ENCODE assay signal across 18 mouse cellular contexts in the genomic region with DNA sequence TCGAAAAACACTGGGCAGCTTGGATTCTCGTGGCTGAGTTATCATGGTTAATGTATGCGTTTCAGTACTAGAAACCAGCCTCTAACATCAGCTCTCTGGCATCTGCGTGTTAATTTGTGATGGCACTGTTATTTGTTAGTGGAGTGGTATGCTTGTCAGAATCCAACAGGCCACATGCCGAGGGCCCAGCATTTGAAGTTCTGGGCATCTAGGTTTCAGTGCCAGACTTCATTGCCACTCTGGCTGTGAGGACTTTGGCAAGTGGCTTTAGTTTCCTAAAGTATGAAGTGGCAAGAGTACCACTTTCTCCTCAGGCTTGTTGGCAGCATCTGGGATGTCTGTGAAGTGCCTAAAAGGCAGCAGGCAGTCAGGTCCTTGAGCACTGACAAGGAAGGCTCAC.
DNase-seq lines count a peak whose midpoint lies in the region; ATAC-seq and TF ChIP-seq lines count a peak whose summit lies in the region.
"Had no signal": no experiment of that assay in that cellular context is flagged by ENCODE, and none has a peak within 500 bp of the region (broad histone marks: within the 10 kb centered on the region; RNA-seq: fewer than 3 reads in every experiment).

No protein-coding gene starts in this region.

- no peak for ATAC-seq in forebrain, embryonic 15.5 days (replicated peaks)
- no peak for ATAC-seq in forebrain, embryonic 11.5 days (replicated peaks; ENCODE audit: low FRiP score)
- ATAC-seq in hindbrain, postnatal 0 days = peak; percentile 38; the same call in 1 of the 2 replicates
- ATAC-seq: inflammation-experienced regulatory T-cells, adult 6 months; intestine, postnatal 0 days had no signal

- no peak overlapping the region for H3K4me3 ChIP-seq in forebrain, embryonic 15.5 days
- H3K4me3 ChIP-seq in forebrain, embryonic 11.5 days (ENCODE audit: low read depth, low read length) = no peak overlapping the region
- H3K4me3 ChIP-seq in hindbrain, postnatal 0 days (ENCODE audit: low read length) = no peak overlapping the region
- no peak overlapping the region for H3K4me3 ChIP-seq in hindbrain, embryonic 10.5 days
- H3K4me3 ChIP-seq: embryonic facial prominence, embryonic 13.5 days; heart, adult 2 months; heart, embryonic 15.5 days; hindbrain, embryonic 15.5 days had no signal

- H3K27ac ChIP-seq in forebrain, embryonic 15.5 days (replicated peaks) = 0 out of 2 replicates have a peak overlapping the region, but pooled peaks have one; percentile 3
- H3K27ac ChIP-seq in forebrain, embryonic 11.5 days (ENCODE audit: low read depth, low read length) = no peak overlapping the region
- no peak overlapping the region for H3K27ac ChIP-seq in hindbrain, postnatal 0 days
- H3K27ac ChIP-seq in hindbrain, embryonic 10.5 days = no peak overlapping the region
- H3K27ac ChIP-seq: embryonic facial prominence, embryonic 13.5 days; heart, adult 2 months; heart, embryonic 15.5 days; hindbrain, embryonic 15.5 days had no signal

- H3K27me3 ChIP-seq in forebrain, embryonic 15.5 days = no peaks in the 10 kb centered on the region
- H3K27me3 ChIP-seq in forebrain, embryonic 11.5 days (ENCODE audit: control insufficient read depth, insufficient read depth, low read length) = no peaks in the 10 kb centered on the region
- H3K27me3 ChIP-seq in hindbrain, postnatal 0 days (ENCODE audit: insufficient read depth, low read length) = no peaks in the 10 kb centered on the region
- no peaks in the 10 kb centered on the region for H3K27me3 ChIP-seq in hindbrain, embryonic 10.5 days (ENCODE audit: insufficient read depth, poor library complexity, severe bottlenecking)
- H3K27me3 ChIP-seq: embryonic facial prominence, embryonic 13.5 days; heart, embryonic 15.5 days; hindbrain, embryonic 15.5 days had no signal

- H3K4me1 ChIP-seq in forebrain, embryonic 15.5 days = peaks cover 6% of the 10 kb centered on the region; the same call in 1 of the 2 replicates
- no peaks in the 10 kb centered on the region for H3K4me1 ChIP-seq in forebrain, embryonic 11.5 days (replicated peaks; ENCODE audit: control insufficient read depth, insufficient read depth, low read length)
- H3K4me1 ChIP-seq in hindbrain, postnatal 0 days (ENCODE audit: insufficient read depth, low read length) = no peaks in the 10 kb centered on the region
- no peaks in the 10 kb centered on the region for H3K4me1 ChIP-seq in hindbrain, embryonic 10.5 days (replicated peaks)
- H3K4me1 ChIP-seq: embryonic facial prominence, embryonic 13.5 days; heart, embryonic 15.5 days; hindbrain, embryonic 15.5 days had no signal

- no peak overlapping the region for H3K9ac ChIP-seq in forebrain, embryonic 15.5 days (replicated peaks)
- no peak overlapping the region for H3K9ac ChIP-seq in forebrain, embryonic 11.5 days (ENCODE audit: low read length)
- H3K9ac ChIP-seq in hindbrain, postnatal 0 days (replicated peaks; ENCODE audit: low read length) = no peak overlapping the region
- H3K9ac ChIP-seq: embryonic facial prominence, embryonic 13.5 days; heart, embryonic 15.5 days; hindbrain, embryonic 15.5 days had no signal

- WGBS in forebrain, embryonic 15.5 days = 58% methylated on average over 5 of the region's 5 CpGs
- 84% methylated on average over 5 of the region's 5 CpGs for WGBS in forebrain, embryonic 11.5 days
- 49% methylated on average over 5 of the region's 5 CpGs for WGBS in hindbrain, postnatal 0 days
- WGBS in hindbrain, embryonic 10.5 days = 88% methylated on average over 5 of the region's 5 CpGs

- H3K4me2 ChIP-seq in forebrain, embryonic 15.5 days (replicated peaks) = no peak overlapping the region
- H3K4me2 ChIP-seq in forebrain, embryonic 11.5 days (ENCODE audit: low read depth, low read length, severe bottlenecking) = no peak overlapping the region
- H3K4me2 ChIP-seq in hindbrain, postnatal 0 days (ENCODE audit: low read depth, low read length) = no peak overlapping the region
- H3K4me2 ChIP-seq: embryonic facial prominence, embryonic 13.5 days; heart, embryonic 11.5 days; heart, embryonic 15.5 days; hindbrain, embryonic 15.5 days had no signal

- H3K9me3 ChIP-seq in forebrain, embryonic 15.5 days = no peaks in the 10 kb centered on the region
- no peaks in the 10 kb centered on the region for H3K9me3 ChIP-seq in forebrain, embryonic 11.5 days (ENCODE audit: control insufficient read depth, low read length)
- no peaks in the 10 kb centered on the region for H3K9me3 ChIP-seq in hindbrain, postnatal 0 days (ENCODE audit: low read length)
- H3K9me3 ChIP-seq in hindbrain, embryonic 10.5 days = no peaks in the 10 kb centered on the region
- H3K9me3 ChIP-seq: embryonic facial prominence, embryonic 13.5 days; heart, embryonic 15.5 days; hindbrain, embryonic 15.5 days had no signal

- DNase-seq in forebrain, embryonic 11.5 days (ENCODE audit: low spot score) = no peak
- peak; percentile 51 for DNase-seq in hindbrain, postnatal 0 days (ENCODE audit: low spot score)
- no peak for DNase-seq in hindbrain, embryonic 10.5 days (ENCODE audit: low spot score)
- DNase-seq in brain, adult 2 months (ENCODE audit: low read depth, low spot score) = peak; percentile 17
- no peak for DNase-seq in kidney, postnatal 25 days
- DNase-seq: adrenal gland, adult 8-10 months; adrenal gland, postnatal 36 days; gastrocnemius, postnatal 10 days; heart, adult 2 months; heart, postnatal 14 days; kidney, adult 8-10 months had no signal

- no peak for TF ChIP-seq CTCF in hindbrain, postnatal 0 days (IDR thresholded peaks at IDR 0.05; ENCODE audit: low read depth)

- no peaks in the 10 kb centered on the region for H3K36me3 ChIP-seq in forebrain, embryonic 15.5 days
- H3K36me3 ChIP-seq in forebrain, embryonic 11.5 days (ENCODE audit: control insufficient read depth, insufficient read depth, low read length) = no peaks in the 10 kb centered on the region
- H3K36me3 ChIP-seq in hindbrain, postnatal 0 days (ENCODE audit: insufficient read depth, low read length) = no peaks in the 10 kb centered on the region
- no peaks in the 10 kb centered on the region for H3K36me3 ChIP-seq in hindbrain, embryonic 10.5 days
- H3K36me3 ChIP-seq: embryonic facial prominence, embryonic 13.5 days; heart, embryonic 15.5 days; hindbrain, embryonic 15.5 days had no signal

Comparison
In these comparisons a context has a peak if more than half of its experiments do, and no peak if none do; other contexts are left out.
1. DNase-seq: peak in hindbrain, postnatal 0 days (single experiment) and brain, adult 2 months (single experiment); none in forebrain, embryonic 11.5 days (single experiment), hindbrain, embryonic 10.5 days (single experiment) and kidney, postnatal 25 days (0 of 2).